Mouse (Mus musculus) olfactory bulb, adult 2 months (tissue): ENCODE results near the gene Ube2z.

Experiments
- CTCF ChIP-seq: fragments of 200-500 bp; IDR thresholded peaks from 2 replicates; pipeline ENCODE4 v1.5.1; 2012; ENCODE audit warnings: low read depth, mild to moderate bottlenecking, low read length, moderate library complexity; ENCODE audit not compliant: insufficient read depth
- POLR2A ChIP-seq: fragments of 200-500 bp; IDR thresholded peaks from 2 replicates; pipeline ENCODE4 v1.6.1; 2012; ENCODE audit warnings: mild to moderate bottlenecking, low read depth, low read length, moderate library complexity; ENCODE audit not compliant: insufficient read depth

DNA sequence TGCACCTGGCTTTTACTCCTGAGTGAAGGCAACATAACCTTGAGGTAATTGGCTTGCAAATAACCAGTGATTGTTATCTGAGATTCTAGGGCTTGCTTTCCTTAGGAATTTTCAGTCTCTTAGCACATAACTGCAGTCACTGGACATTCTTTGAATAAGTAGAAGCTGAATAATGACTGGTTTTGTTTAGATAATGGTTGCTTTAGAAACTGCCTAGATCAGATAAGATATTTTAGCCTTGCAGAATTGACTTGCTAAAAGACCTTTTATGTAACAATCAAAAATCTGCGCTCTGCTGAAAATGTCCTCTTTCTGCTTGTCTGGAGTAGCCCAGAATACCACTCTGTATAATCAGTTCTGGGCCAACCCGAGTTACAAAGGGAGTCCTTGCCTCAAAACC, 48.9 kb upstream of the Ube2z start:
- TF ChIP-seq CTCF, result no peak
- no peak for TF ChIP-seq POLR2A
